Mouse (Mus musculus) thymus, adult 2 months (tissue): ENCODE data around the gene Anks1b. TPM values are rescaled to one million over a fixed set of nuclear protein-coding genes. Genes with fewer than 3 reads are reported as not detected.

ENCODE experiments used
- DNase-seq: peaks from one replicate; pipeline ENCODE4 v3.0.0; 2021
- H3K27ac ChIP-seq: fragments of 200-500 bp; 2 replicates; pipeline ENCODE4 v1.5.1; 2012; ENCODE audit warnings: low read length, control low read depth; ENCODE audit not compliant: control insufficient read depth, insufficient read depth
- H3K27me3 ChIP-seq: fragments of 200-500 bp; 2 replicates; pipeline ENCODE4 v1.6.1; 2012; ENCODE audit warnings: mild to moderate bottlenecking, low read length, moderate library complexity, mixed read lengths; ENCODE audit not compliant: control insufficient read depth, insufficient read depth
- H3K36me3 ChIP-seq: fragments of 200-500 bp; 2 replicates; pipeline ENCODE4 v1.6.1; 2012; ENCODE audit warnings: mild to moderate bottlenecking, low read length, moderate library complexity; ENCODE audit not compliant: control insufficient read depth, insufficient read depth
- H3K4me1 ChIP-seq: fragments of 200-500 bp; replicated peaks from 2 replicates; pipeline ENCODE4 v1.6.1; 2012; ENCODE audit warnings: low read length; ENCODE audit not compliant: control insufficient read depth, insufficient read depth
- H3K4me3 ChIP-seq: fragments of 200-500 bp; 2 replicates; pipeline ENCODE4 v1.5.1; 2012; ENCODE audit warnings: mild to moderate bottlenecking, low read length, control low read depth, moderate library complexity; ENCODE audit not compliant: control insufficient read depth, insufficient read depth
- CTCF ChIP-seq: fragments of 200-500 bp; IDR thresholded peaks from 2 replicates; pipeline ENCODE4 v1.5.1; 2012; ENCODE audit warnings: mild to moderate bottlenecking, control low read depth, low read length, moderate library complexity, borderline replicate concordance; ENCODE audit not compliant: control insufficient read depth, poor library complexity, insufficient read depth; ENCODE audit errors: extremely low read depth
- POLR2A ChIP-seq: fragments of 200-500 bp; IDR thresholded peaks from 2 replicates; pipeline ENCODE4 v1.6.1; 2012; ENCODE audit warnings: mild to moderate bottlenecking, low read length, control low read depth, moderate library complexity; ENCODE audit not compliant: control insufficient read depth, poor library complexity, insufficient read depth; ENCODE audit errors: extremely low read depth
- WGBS: fragments of 180-500 bp; shearing (Covaris S2); methylation state at CpG from one replicate; pipeline ENCODE4 v1.1.7; 2018; 5-methylcytosine and 5-hydroxymethylcytosine counted together
- polyA plus RNA-seq: library from polyadenylated mRNA; depleted of rRNA; stranded (reverse); fragments of >200 nt; gene quantifications from 2 replicates; pipeline ENCODE4 v1.2.3, GENCODE M21; 2012

The Anks1b gene
- polyA plus RNA-seq, 1 experiment: 0.24 TPM

- Histone ChIP-seq H3K27me3 (no peaks in the 10 kb centered on the region), H3K4me1 (no peaks in the 10 kb centered on the region), H3K27ac (no peak overlapping the region), H3K36me3 (no peaks in the 10 kb centered on the region), H3K4me3 (no peak overlapping the region)
- DNase-seq: no peak
- 81% methylated on average over 11 of the region's 11 CpGs for WGBS
- TF ChIP-seq CTCF (no peak), POLR2A (no peak)
Observed at GRCm38 (mm10) chr10:90708822-90709601, 835.7 kb downstream of the Anks1b start.

- Histone ChIP-seq H3K4me1 (no peaks in the 10 kb centered on the region), H3K4me3 (no peak overlapping the region), H3K36me3 (no peaks in the 10 kb centered on the region), H3K27me3 (no peaks in the 10 kb centered on the region), H3K27ac (no peak overlapping the region)
- no peak for DNase-seq
- WGBS: 31% methylated on average over 5 of the region's 5 CpGs
- TF ChIP-seq POLR2A (no peak), CTCF (no peak)
Observed at GRCm38 (mm10) chr10:90709602-90709931, 836.3 kb downstream of the Anks1b start.

- Histone ChIP-seq H3K4me3 (no peak overlapping the region), H3K4me1 (no peaks in the 10 kb centered on the region), H3K36me3 (no peaks in the 10 kb centered on the region), H3K27me3 (no peaks in the 10 kb centered on the region), H3K27ac (no peak overlapping the region)
- WGBS: 63% methylated on average over 11 of the region's 11 CpGs
- no peak for DNase-seq
- TF ChIP-seq CTCF: no peak
- no peak for TF ChIP-seq POLR2A
Observed at GRCm38 (mm10) chr10:90717961-90718360, 844.7 kb downstream of the Anks1b start.

- WGBS: 96% methylated on average over 9 of the region's 9 CpGs
Observed at GRCm38 (mm10) chr10:90718684-90719083, 845.4 kb downstream of the Anks1b start.

DNA sequence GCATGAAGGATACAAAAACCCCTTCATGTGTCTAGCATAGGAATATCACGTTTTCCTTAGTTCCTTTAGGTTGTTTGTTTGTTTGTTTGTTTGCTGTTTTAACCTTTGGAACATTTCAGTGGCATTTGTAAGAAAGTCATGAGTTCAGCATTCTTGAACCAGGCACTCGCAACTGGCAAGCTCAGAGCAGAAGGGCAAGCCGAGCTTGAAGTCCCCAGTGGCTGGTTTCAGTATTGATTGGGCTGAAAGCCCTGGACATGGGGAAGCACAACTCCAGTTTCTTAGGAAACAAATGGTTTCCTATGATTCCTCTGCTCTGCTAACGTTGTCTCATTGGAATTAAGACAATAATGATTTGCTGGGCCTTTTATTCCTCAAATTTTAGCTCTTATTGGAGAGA, 846.7 kb downstream of the Anks1b start:
- Histone ChIP-seq H3K36me3 (no peaks in the 10 kb centered on the region), H3K4me3 (no peak overlapping the region), H3K4me1 (no peaks in the 10 kb centered on the region), H3K27ac (no peak overlapping the region), H3K27me3 (no peaks in the 10 kb centered on the region)
- TF ChIP-seq CTCF (no peak), POLR2A (no peak)
- no peak for DNase-seq
- 75% methylated on average over 4 of the region's 4 CpGs for WGBS

More at GRCm38 (mm10) chr10:90718684-90719083, 845.4 kb downstream of the Anks1b start:
- Histone ChIP-seq H3K36me3 (no peaks in the 10 kb centered on the region), H3K27me3 (no peaks in the 10 kb centered on the region), H3K4me3 (no peak overlapping the region), H3K4me1 (no peaks in the 10 kb centered on the region), H3K27ac (no peak overlapping the region)
- TF ChIP-seq CTCF (no peak), POLR2A (no peak)
- no peak for DNase-seq

- 88% methylated on average over 5 of the region's 5 CpGs for WGBS
- TF ChIP-seq POLR2A: no peak
- TF ChIP-seq CTCF: no peak
- H3K4me1 ChIP-seq: no peaks in the 10 kb centered on the region
- H3K36me3 ChIP-seq: no peaks in the 10 kb centered on the region
- DNase-seq: no peak
- no peak overlapping the region for H3K4me3 ChIP-seq
- H3K27me3 ChIP-seq: no peaks in the 10 kb centered on the region
- H3K27ac ChIP-seq: no peak overlapping the region
Observed at GRCm38 (mm10) chr10:90723071-90723494, 849.8 kb downstream of the Anks1b start.
